Mouse (Mus musculus): ENCODE results near the gene Fbxl18. TPM values are rescaled to one million over a fixed set of nuclear protein-coding genes. Genes with fewer than 3 reads are reported as not detected.

Gene Fbxl18
- polyA plus RNA-seq, 1 experiment from 2014 or later = 8.2 TPM

DNA sequence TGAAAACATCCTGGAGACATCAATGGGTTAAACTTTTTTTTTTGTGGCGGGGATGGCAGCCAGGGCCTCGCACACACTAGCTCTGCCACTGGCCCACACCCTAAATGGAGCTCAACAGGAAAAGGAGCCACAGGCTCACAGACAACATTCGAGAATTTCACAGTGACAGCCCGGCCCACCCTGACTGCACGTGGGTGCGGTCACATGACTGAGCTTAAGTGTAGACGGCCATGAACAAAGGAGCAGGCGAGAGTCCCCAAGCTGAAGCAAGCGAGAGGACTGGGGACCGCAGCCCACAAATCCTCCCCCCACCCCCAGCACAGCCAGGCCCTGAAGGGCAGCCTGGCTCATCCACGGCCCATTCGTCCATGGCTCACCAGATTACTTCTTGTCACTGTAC is 23.5 kb downstream of the Fbxl18 start:
- Histone ChIP-seq H3K4me3 (replicated peaks; ENCODE audit: low read length) (no peak overlapping the region), H3K36me3 (ENCODE audit: control insufficient read depth, insufficient read depth, low read length) (no peaks in the 10 kb centered on the region), H3K9me3 (replicated peaks; ENCODE audit: control insufficient read depth, low read length) (no peaks in the 10 kb centered on the region), H3K4me2 (ENCODE audit: low read depth, low read length) (no peak overlapping the region), H3K27me3 (ENCODE audit: control insufficient read depth, insufficient read depth, low read length) (no peaks in the 10 kb centered on the region), H3K27ac (ENCODE audit: low read length) (no peak overlapping the region), H3K4me1 (ENCODE audit: control insufficient read depth, insufficient read depth, low read length) (no peaks in the 10 kb centered on the region), H3K9ac (ENCODE audit: low read length) (no peak overlapping the region)
- WGBS = 63% methylated on average over 12 of the region's 12 CpGs
- ATAC-seq (ENCODE audit: insufficient read depth, low FRiP score) = no peak

DNA sequence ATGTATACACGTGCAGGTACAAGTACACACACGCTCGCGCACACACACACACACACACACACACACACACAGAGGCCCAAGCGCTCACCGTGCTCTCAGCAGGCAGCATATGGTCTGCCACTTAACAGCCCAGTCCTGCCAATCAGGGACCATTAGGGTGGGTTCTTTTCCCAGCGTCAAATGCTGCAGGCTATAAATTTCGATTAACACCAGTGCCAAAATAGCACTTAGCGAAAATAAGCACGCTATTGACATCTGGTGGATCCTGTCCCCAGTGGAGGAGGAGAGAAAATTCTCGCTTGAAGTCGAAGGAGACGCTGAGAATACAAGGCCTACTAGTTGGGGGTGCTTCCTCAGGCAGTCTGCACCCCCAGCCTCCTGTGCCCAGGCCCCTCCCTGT is 25.8 kb downstream of the Fbxl18 start:
- 70% methylated on average over 13 of the region's 13 CpGs for WGBS
- H3K4me3 ChIP-seq (replicated peaks; ENCODE audit: low read length) = no peak overlapping the region
- H3K4me2 ChIP-seq (ENCODE audit: low read depth, low read length) = no peak overlapping the region
- H3K27me3 ChIP-seq (ENCODE audit: control insufficient read depth, insufficient read depth, low read length) = no peaks in the 10 kb centered on the region
- no peak for ATAC-seq (ENCODE audit: insufficient read depth, low FRiP score)
- no peaks in the 10 kb centered on the region for H3K36me3 ChIP-seq (ENCODE audit: control insufficient read depth, insufficient read depth, low read length)
- no peak overlapping the region for H3K9ac ChIP-seq (ENCODE audit: low read length)
- H3K9me3 ChIP-seq (replicated peaks; ENCODE audit: control insufficient read depth, low read length) = no peaks in the 10 kb centered on the region
- H3K4me1 ChIP-seq (ENCODE audit: control insufficient read depth, insufficient read depth, low read length) = no peaks in the 10 kb centered on the region
- no peak overlapping the region for H3K27ac ChIP-seq (ENCODE audit: low read length)

DNA sequence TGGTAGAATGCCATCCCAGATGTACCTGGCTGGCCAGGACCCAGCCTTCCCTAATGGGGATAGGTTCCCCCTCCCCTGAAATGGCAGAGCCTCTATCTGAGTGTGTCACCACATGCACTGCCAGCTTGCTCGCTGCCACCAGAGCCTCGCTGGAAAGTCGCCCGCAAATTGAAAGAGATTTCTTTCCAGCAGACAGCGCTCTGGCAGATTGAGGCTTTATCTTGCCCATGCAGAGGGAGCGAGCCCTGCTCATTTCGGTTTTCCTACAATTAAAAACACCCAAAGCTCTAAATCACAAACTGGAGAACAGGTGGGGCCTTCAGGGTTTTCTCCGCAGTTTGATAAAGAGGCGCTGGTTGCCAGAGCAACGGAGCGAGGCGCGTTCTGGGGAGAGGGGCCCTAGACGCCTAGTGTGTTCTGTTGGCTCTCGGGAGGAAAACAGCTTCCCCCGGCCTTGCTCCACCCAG is 37.4 kb downstream of the Fbxl18 start:
- Histone ChIP-seq H3K4me3 (replicated peaks; ENCODE audit: low read length) (no peak overlapping the region), H3K36me3 (ENCODE audit: control insufficient read depth, insufficient read depth, low read length) (no peaks in the 10 kb centered on the region), H3K27ac (ENCODE audit: low read length) (no peak overlapping the region), H3K4me1 (ENCODE audit: control insufficient read depth, insufficient read depth, low read length) (no peaks in the 10 kb centered on the region), H3K9ac (ENCODE audit: low read length) (no peak overlapping the region), H3K27me3 (ENCODE audit: control insufficient read depth, insufficient read depth, low read length) (no peaks in the 10 kb centered on the region), H3K9me3 (replicated peaks; ENCODE audit: control insufficient read depth, low read length) (0 out of 2 replicates have a peak, but pooled peaks cover 3% of the 10 kb centered on the region), H3K4me2 (ENCODE audit: low read depth, low read length) (no peak overlapping the region)
- WGBS = 38% methylated on average over 16 of the region's 16 CpGs
- no peak for ATAC-seq (ENCODE audit: insufficient read depth, low FRiP score)

DNA sequence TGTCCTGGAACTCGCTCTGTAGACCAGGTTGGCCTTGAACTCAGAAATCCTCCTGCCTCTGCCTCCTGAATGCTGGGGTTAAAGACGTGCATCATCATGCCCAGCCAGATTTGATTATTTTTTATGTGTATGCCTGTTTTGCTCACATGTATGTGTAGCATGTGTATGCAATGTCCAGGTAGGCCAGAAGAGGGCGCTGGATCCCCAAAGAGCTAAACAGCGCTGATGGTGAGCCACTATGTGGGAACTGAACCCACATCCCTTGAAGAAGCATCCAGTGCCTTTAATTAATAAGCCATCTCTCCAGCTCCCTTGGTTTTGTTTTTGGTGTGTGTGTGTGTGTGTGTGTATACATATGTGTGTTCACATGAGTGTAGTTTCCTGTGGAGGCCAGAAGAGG is 38.8 kb downstream of the Fbxl18 start:
- WGBS = 76% methylated on average over 4 of the region's 4 CpGs
- H3K27me3 ChIP-seq (ENCODE audit: control insufficient read depth, insufficient read depth, low read length) = no peaks in the 10 kb centered on the region

GRCm38 (mm10) chr5:142854877-142855276 is 40.3 kb downstream of the Fbxl18 start:
- no peak overlapping the region for H3K4me3 ChIP-seq (replicated peaks; ENCODE audit: low read length)
- H3K9ac ChIP-seq (ENCODE audit: low read length) = no peak overlapping the region
- no peaks in the 10 kb centered on the region for H3K27me3 ChIP-seq (ENCODE audit: control insufficient read depth, insufficient read depth, low read length)
- no peak overlapping the region for H3K27ac ChIP-seq (ENCODE audit: low read length)
- no peak overlapping the region for H3K4me2 ChIP-seq (ENCODE audit: low read depth, low read length)
- no peaks in the 10 kb centered on the region for H3K36me3 ChIP-seq (ENCODE audit: control insufficient read depth, insufficient read depth, low read length)
- WGBS = 78% methylated on average over 10 of the region's 10 CpGs
- 0 out of 2 replicates have a peak, but pooled peaks cover 3% of the 10 kb centered on the region for H3K4me1 ChIP-seq (ENCODE audit: control insufficient read depth, insufficient read depth, low read length)
- H3K9me3 ChIP-seq (replicated peaks; ENCODE audit: control insufficient read depth, low read length) = 0 out of 2 replicates have a peak, but pooled peaks cover 3% of the 10 kb centered on the region
- ATAC-seq (ENCODE audit: insufficient read depth, low FRiP score) = no peak

More for the DNA sequence above, 38.8 kb downstream of the Fbxl18 start:
- Histone ChIP-seq H3K4me3 (replicated peaks; ENCODE audit: low read length) (no peak overlapping the region), H3K27ac (ENCODE audit: low read length) (no peak overlapping the region), H3K9ac (ENCODE audit: low read length) (no peak overlapping the region), H3K9me3 (replicated peaks; ENCODE audit: control insufficient read depth, low read length) (0 out of 2 replicates have a peak, but pooled peaks cover 3% of the 10 kb centered on the region), H3K4me1 (ENCODE audit: control insufficient read depth, insufficient read depth, low read length) (0 out of 2 replicates have a peak, but pooled peaks cover under 1% of the 10 kb centered on the region), H3K4me2 (ENCODE audit: low read depth, low read length) (no peak overlapping the region), H3K36me3 (ENCODE audit: control insufficient read depth, insufficient read depth, low read length) (no peaks in the 10 kb centered on the region)
- no peak for ATAC-seq (ENCODE audit: insufficient read depth, low FRiP score)

- WGBS = 70% methylated on average over 6 of the region's 6 CpGs
- no peak overlapping the region for H3K4me2 ChIP-seq (ENCODE audit: low read depth, low read length)
These were observed 41.6 kb downstream of the Fbxl18 start for GRCm38 (mm10) chr5:142853585-142853984.

DNA sequence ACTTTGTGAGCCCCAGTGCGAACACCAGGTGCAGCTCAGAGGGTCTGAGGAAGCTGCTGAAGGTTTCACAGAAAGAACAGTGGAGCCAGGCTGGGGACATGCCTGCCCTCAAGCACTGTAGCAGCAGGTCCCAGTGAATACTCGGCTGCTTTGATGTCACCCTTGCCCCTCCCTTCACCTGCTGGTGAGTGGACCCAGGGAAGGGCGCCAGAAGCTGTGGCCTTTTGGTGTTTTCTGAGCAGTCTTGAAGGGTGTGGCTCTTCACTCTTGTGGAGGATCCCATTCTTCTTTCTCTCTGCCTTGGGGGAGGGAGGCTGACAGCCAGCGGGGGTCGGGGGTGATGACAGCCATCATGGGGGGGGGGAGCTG is 43.6 kb downstream of the Fbxl18 start:
- H3K9me3 ChIP-seq (replicated peaks; ENCODE audit: control insufficient read depth, low read length) = 0 out of 2 replicates have a peak, but pooled peaks cover 3% of the 10 kb centered on the region
- H3K4me3 ChIP-seq (replicated peaks; ENCODE audit: low read length) = no peak overlapping the region
- peaks cover 6% of the 10 kb centered on the region; the same call in 1 of the 2 replicates for H3K4me1 ChIP-seq (ENCODE audit: control insufficient read depth, insufficient read depth, low read length)
- H3K27me3 ChIP-seq (ENCODE audit: control insufficient read depth, insufficient read depth, low read length) = no peaks in the 10 kb centered on the region
- no peaks in the 10 kb centered on the region for H3K36me3 ChIP-seq (ENCODE audit: control insufficient read depth, insufficient read depth, low read length)
- no peak overlapping the region for H3K9ac ChIP-seq (ENCODE audit: low read length)
- H3K4me2 ChIP-seq (ENCODE audit: low read depth, low read length) = no peak overlapping the region
- H3K27ac ChIP-seq (ENCODE audit: low read length) = no peak overlapping the region
- peak; percentile 23; the same call in 1 of the 2 replicates for ATAC-seq (ENCODE audit: insufficient read depth, low FRiP score)
- 39% methylated on average over 5 of the region's 5 CpGs for WGBS

More at GRCm38 (mm10) chr5:142853585-142853984, 41.6 kb downstream of the Fbxl18 start:
- Histone ChIP-seq H3K36me3 (ENCODE audit: control insufficient read depth, insufficient read depth, low read length) (no peaks in the 10 kb centered on the region), H3K9me3 (replicated peaks; ENCODE audit: control insufficient read depth, low read length) (0 out of 2 replicates have a peak, but pooled peaks cover 3% of the 10 kb centered on the region), H3K4me3 (replicated peaks; ENCODE audit: low read length) (no peak overlapping the region), H3K9ac (ENCODE audit: low read length) (no peak overlapping the region), H3K27ac (ENCODE audit: low read length) (no peak overlapping the region), H3K4me1 (ENCODE audit: control insufficient read depth, insufficient read depth, low read length) (0 out of 2 replicates have a peak, but pooled peaks cover 3% of the 10 kb centered on the region), H3K27me3 (ENCODE audit: control insufficient read depth, insufficient read depth, low read length) (no peaks in the 10 kb centered on the region)
- ATAC-seq (ENCODE audit: insufficient read depth, low FRiP score) = no peak

DNA sequence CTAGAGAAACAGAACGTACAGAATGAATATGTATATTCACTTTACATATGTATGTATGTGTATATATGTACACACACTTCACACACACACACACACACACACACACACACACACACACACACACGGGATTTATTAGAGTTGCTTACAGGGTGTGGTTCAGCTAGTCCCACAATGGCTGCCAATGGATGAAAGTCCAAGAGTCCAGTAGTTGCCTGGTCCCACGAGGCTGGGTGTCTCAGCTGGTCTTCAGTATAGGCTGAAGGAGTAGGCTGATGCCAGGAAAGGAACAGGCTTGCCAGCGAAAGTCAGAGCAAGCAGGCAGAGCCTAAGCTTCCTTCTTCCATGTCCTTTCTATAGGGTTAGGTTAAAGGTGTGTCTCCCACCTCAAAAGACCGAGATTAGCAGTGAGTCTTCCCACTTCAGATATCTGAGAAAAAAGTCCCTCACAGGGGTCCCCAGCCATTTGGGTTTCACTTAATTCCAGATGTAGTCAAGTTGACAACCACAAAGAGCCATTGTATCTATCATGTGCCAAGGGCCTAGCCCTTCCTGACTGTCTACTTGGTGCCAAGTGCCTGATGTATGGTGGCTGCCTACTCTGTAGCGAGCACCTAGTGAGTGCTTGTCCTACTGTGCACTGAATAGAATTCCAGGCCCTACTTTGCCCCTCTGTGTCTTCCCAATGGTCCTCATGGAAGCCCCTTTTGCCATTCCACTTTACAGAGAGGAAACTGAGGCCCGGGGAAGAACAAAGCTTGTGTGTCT is 44.1 kb downstream of the Fbxl18 start:
- ATAC-seq (ENCODE audit: insufficient read depth, low FRiP score) = no peak; the same call in 1 of the 2 replicates
- Histone ChIP-seq H3K36me3 (ENCODE audit: control insufficient read depth, insufficient read depth, low read length) (no peaks in the 10 kb centered on the region), H3K9ac (ENCODE audit: low read length) (no peak overlapping the region), H3K27me3 (ENCODE audit: control insufficient read depth, insufficient read depth, low read length) (no peaks in the 10 kb centered on the region), H3K4me3 (replicated peaks; ENCODE audit: low read length) (no peak overlapping the region), H3K4me1 (ENCODE audit: control insufficient read depth, insufficient read depth, low read length) (peaks cover 6% of the 10 kb centered on the region; the same call in 1 of the 2 replicates), H3K4me2 (ENCODE audit: low read depth, low read length) (no peak overlapping the region), H3K27ac (ENCODE audit: low read length) (no peak overlapping the region), H3K9me3 (replicated peaks; ENCODE audit: control insufficient read depth, low read length) (0 out of 2 replicates have a peak, but pooled peaks cover 3% of the 10 kb centered on the region)
- whole genome bisulfite sequencing = 68% methylated on average over 7 of the region's 7 CpGs

DNA sequence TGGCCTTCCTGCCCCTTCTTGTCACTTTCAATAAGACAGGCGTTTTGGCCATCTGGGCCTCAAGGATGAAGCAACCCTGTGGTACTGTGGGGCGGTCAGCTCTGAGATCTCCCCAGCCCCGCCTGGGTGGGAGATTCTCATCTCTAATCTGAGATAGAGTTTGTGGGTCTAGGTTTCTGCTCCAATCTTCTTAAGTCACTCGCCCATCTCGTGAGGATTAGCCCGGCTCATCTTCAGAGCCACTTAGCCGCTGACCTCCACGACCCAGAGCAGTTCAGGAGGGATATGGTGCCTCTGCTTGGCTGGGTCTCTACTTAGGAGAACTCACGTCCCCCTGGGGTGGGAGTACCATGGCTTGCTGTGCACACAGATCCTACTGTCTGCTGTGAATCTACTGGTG is 44.7 kb downstream of the Fbxl18 start:
- no peak overlapping the region for H3K4me2 ChIP-seq (ENCODE audit: low read depth, low read length)
- ATAC-seq (ENCODE audit: insufficient read depth, low FRiP score) = no peak
- H3K4me3 ChIP-seq (replicated peaks; ENCODE audit: low read length) = no peak overlapping the region
- H3K9me3 ChIP-seq (replicated peaks; ENCODE audit: control insufficient read depth, low read length) = 0 out of 2 replicates have a peak, but pooled peaks cover 3% of the 10 kb centered on the region
- H3K27me3 ChIP-seq (ENCODE audit: control insufficient read depth, insufficient read depth, low read length) = no peaks in the 10 kb centered on the region
- no peak overlapping the region for H3K27ac ChIP-seq (ENCODE audit: low read length)
- no peaks in the 10 kb centered on the region for H3K36me3 ChIP-seq (ENCODE audit: control insufficient read depth, insufficient read depth, low read length)
- no peak overlapping the region for H3K9ac ChIP-seq (ENCODE audit: low read length)
- peaks cover 6% of the 10 kb centered on the region; the same call in 1 of the 2 replicates for H3K4me1 ChIP-seq (ENCODE audit: control insufficient read depth, insufficient read depth, low read length)
- WGBS = 74% methylated on average over 9 of the region's 9 CpGs

Measured in stomach, embryonic 16.5 days (tissue).